Mouse (Mus musculus) neural tube, embryonic 14.5 days (tissue): ENCODE data around the gene Snx29. TPM values are rescaled to one million over a fixed set of nuclear protein-coding genes. Genes with fewer than 3 reads are reported as not detected.
"Not testable (repeated sequence)": the region's sequence is repeated elsewhere in the genome, so short reads cannot be mapped to it uniquely, and the experiment has no call there.

Source experiments
- ATAC-seq: fragments of 200-750 bp; cut with Nextera tagmentation; 2 replicates; pipeline ENCODE4 v1.8.0; 2017; ENCODE audit warnings: low read depth, mild to moderate bottlenecking, moderate TSS enrichment, moderate library complexity
- H3K27ac ChIP-seq: fragments of 300-500 bp; sonication (generic); 2 replicates; pipeline ENCODE4 v1.5.1; 2014; ENCODE audit warnings: low read depth, mild to moderate bottlenecking, control low read depth, low read length, moderate library complexity, mixed read lengths
- H3K27me3 ChIP-seq: fragments of 300-500 bp; sonication (generic); 2 replicates; pipeline ENCODE4 v1.6.1; 2014; ENCODE audit warnings: low read length; ENCODE audit not compliant: control insufficient read depth, insufficient read depth
- H3K36me3 ChIP-seq: fragments of 300-500 bp; sonication (generic); 2 replicates; pipeline ENCODE4 v1.6.1; 2014; ENCODE audit warnings: low read length, mixed read lengths; ENCODE audit not compliant: control insufficient read depth, insufficient read depth
- H3K4me1 ChIP-seq: fragments of 300-500 bp; sonication (generic); 2 replicates; pipeline ENCODE4 v1.6.1; 2014; ENCODE audit warnings: low read length; ENCODE audit not compliant: control insufficient read depth, insufficient read depth
- H3K4me2 ChIP-seq: fragments of 300-500 bp; sonication (generic); 2 replicates; pipeline ENCODE4 v1.6.1; 2014; ENCODE audit warnings: mild to moderate bottlenecking, low read depth, low read length, control low read depth
- H3K4me3 ChIP-seq: fragments of 300-500 bp; sonication (generic); 2 replicates; pipeline ENCODE4 v1.5.1; 2014; ENCODE audit warnings: low read depth, low read length, control low read depth, mixed read lengths
- H3K9ac ChIP-seq: fragments of 300-500 bp; sonication (generic); replicated peaks from 2 replicates; pipeline ENCODE4 v1.6.1; 2014; ENCODE audit warnings: low read depth, mild to moderate bottlenecking, control low read depth, low read length, mixed read lengths
- H3K9me3 ChIP-seq: fragments of 300-500 bp; sonication (generic); 2 replicates; pipeline ENCODE4 v1.6.1; 2016; ENCODE audit warnings: low read length; ENCODE audit not compliant: control insufficient read depth
- WGBS: fragments of 180-500 bp; shearing (Covaris S2); extraction: QIAGEN DNeasy Blood & Tissue Kit; methylation state at CpG from one replicate; pipeline ENCODE4 v1.1.7; 2014; 5-methylcytosine and 5-hydroxymethylcytosine counted together
- polyA plus RNA-seq: library from polyadenylated mRNA; unstranded; fragments of >200 nt; fragmentation: Nextera tagmentation; extraction: Ambion mirVana; gene quantifications from 2 replicates; pipeline ENCODE4 v1.2.1, GENCODE M21; 2014

Snx29 gene
- polyA plus RNA-seq, 1 experiment from 2014 or later: 21.5 TPM

- ATAC-seq: no peak
- no peaks in the 10 kb centered on the region for H3K36me3 ChIP-seq
- 0 out of 2 replicates have a peak, but pooled peaks cover under 1% of the 10 kb centered on the region for H3K4me1 ChIP-seq
- no peaks in the 10 kb centered on the region for H3K9me3 ChIP-seq
- no peak overlapping the region for H3K27ac ChIP-seq
- no peak overlapping the region for H3K4me3 ChIP-seq
- no peaks in the 10 kb centered on the region for H3K27me3 ChIP-seq
- H3K4me2 ChIP-seq: no peak overlapping the region
- WGBS: 73% methylated on average over 3 of the region's 3 CpGs
- H3K9ac ChIP-seq: no peak overlapping the region
These were observed 188.1 kb downstream of the Snx29 start for GRCm38 (mm10) chr16:11510854-11511253.

DNA sequence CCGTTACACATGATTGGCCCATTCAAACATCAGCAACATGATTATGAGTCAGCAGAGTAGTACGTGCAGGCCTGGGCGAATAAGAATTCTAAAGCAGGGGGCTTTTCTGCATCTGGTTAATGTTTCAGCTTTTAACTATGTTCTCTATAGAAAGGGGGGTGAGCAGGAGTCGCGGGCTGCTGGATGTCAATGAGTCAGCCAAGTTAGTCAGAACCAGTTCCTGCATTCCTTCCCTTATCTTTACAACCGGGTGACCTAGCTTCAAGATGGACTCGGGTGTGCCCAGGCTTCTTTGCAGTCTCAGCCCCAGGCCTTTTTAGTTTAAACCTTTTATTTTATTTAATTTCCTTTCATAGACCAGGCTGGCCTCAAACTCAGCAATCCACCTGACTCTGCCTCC is 189.0 kb downstream of the Snx29 start:
- not testable (repeated sequence) for H3K9me3 ChIP-seq, ATAC-seq, H3K4me2 ChIP-seq, H3K27me3 ChIP-seq, H3K36me3 ChIP-seq, H3K4me3 ChIP-seq, H3K27ac ChIP-seq, H3K4me1 ChIP-seq, H3K9ac ChIP-seq
- 89% methylated on average over 7 of the region's 7 CpGs for WGBS

DNA sequence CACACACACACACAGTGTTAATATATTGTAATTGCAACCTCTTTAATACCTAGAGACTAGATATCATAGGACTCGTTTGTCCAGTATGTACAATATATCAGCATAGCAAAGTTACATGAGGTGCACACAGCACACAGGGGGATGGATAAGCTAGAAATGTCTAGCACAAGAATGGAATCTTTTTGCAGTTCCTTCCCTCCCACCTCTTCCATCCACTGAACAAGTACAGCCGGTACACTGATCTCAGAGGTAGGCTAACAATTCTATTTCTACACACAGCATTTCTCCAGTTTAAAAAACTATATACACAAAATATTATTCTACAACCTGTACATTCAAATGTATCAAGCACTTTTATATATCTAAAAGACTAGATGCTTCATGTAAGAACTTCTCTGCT is 194.0 kb downstream of the Snx29 start:
- WGBS: 97% methylated on average over 2 of the region's 2 CpGs
- Histone ChIP-seq H3K36me3 (no peaks in the 10 kb centered on the region), H3K4me3 (no peak overlapping the region), H3K4me1 (no peaks in the 10 kb centered on the region), H3K9me3 (no peaks in the 10 kb centered on the region), H3K27ac (no peak overlapping the region), H3K9ac (no peak overlapping the region), H3K27me3 (no peaks in the 10 kb centered on the region), H3K4me2 (no peak overlapping the region)
- ATAC-seq: no peak

DNA sequence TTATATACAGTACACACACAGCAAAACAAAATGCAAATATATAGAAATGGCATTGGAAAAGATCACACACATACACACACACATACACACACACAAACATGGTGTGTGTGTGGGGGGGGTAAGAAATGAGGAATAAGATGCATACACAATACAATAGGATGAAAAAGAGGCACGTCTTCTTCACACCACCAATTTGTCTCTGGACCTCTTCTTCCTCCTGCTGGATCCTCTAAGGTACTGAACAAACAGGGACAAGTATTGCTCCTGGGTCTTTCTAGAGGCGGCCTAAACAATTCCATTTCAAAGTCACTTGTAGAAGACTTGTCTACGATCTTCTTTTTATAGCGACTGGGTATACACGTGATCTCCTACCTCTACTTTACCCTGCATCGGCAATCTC is 194.7 kb downstream of the Snx29 start:
- no peaks in the 10 kb centered on the region for H3K9me3 ChIP-seq
- no peak overlapping the region for H3K27ac ChIP-seq
- no peaks in the 10 kb centered on the region for H3K27me3 ChIP-seq
- 95% methylated on average over 6 of the region's 6 CpGs for WGBS
- H3K36me3 ChIP-seq: no peaks in the 10 kb centered on the region
- no peak overlapping the region for H3K4me3 ChIP-seq
- ATAC-seq: no peak
- H3K4me1 ChIP-seq: no peaks in the 10 kb centered on the region
- H3K9ac ChIP-seq: no peak overlapping the region
- no peak overlapping the region for H3K4me2 ChIP-seq

GRCm38 (mm10) chr16:11518803-11519498 is 196.2 kb downstream of the Snx29 start:
- Histone ChIP-seq H3K4me2 (no peak overlapping the region), H3K27ac (no peak overlapping the region), H3K27me3 (no peaks in the 10 kb centered on the region), H3K9me3 (no peaks in the 10 kb centered on the region), H3K9ac (no peak overlapping the region), H3K4me3 (no peak overlapping the region), H3K36me3 (no peaks in the 10 kb centered on the region), H3K4me1 (no peaks in the 10 kb centered on the region)
- no peak for ATAC-seq
- WGBS: 85% methylated on average over 12 of the region's 12 CpGs

DNA sequence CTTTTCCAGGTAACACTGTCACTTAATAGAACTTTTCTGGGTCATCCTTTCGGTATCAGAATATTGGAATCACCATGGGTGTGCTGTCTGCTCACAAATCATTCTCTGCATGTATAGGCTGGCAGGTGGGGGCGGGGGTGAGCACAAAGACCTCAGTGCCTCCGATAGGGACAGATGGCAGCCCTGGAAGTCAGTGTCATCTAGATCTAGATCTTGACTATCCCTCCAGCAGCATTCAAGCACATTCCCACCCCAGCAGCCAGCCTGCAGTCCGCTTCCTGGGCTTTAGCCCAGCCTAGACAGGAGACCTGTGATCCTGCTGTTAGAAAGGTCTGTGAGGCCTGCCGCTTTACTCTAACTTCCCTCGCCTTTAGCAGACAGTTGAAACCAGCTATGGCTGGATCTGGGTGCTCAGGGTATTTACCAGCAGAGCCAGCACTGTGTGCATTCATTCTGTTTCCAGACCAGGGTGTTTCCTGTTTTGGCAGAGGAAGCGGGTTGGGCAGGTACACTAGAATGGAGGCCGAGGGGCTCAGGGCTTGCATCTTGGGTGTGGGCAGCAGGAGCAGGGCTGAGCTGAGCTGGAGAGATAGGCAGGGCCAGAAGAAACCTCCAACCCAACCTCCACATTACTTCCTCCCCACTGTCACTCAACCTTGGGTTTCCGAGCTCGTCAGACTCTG is 203.5 kb downstream of the Snx29 start:
- H3K4me2 ChIP-seq: no peak overlapping the region
- WGBS: 82% methylated on average over 10 of the region's 10 CpGs
- H3K4me3 ChIP-seq: no peak overlapping the region
- H3K9ac ChIP-seq: no peak overlapping the region
- H3K36me3 ChIP-seq: no peaks in the 10 kb centered on the region; the same call in 1 of the 2 replicates
- no peaks in the 10 kb centered on the region for H3K27me3 ChIP-seq
- no peak overlapping the region for H3K27ac ChIP-seq
- H3K4me1 ChIP-seq: no peaks in the 10 kb centered on the region
- H3K9me3 ChIP-seq: no peaks in the 10 kb centered on the region
- ATAC-seq: no peak

DNA sequence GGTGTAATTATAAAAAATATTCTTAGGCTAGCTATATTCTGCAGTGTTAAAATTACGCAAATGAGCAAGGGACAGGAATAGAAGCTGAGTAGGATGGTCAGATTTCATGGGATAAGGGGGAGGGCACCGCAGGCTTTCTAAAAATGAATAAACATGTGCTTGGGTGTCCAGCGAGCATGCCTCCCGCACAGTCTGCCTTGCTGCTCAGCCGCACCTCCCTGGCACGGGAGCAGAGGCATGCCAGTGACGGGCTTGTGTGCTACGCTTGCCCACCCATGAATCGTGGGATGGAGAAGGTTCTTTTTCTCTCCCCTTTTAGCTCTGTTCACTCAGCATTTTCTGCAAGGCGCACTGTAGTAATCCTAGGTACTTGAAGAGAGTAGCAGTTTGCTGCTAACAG is 204.3 kb downstream of the Snx29 start:
- no peaks in the 10 kb centered on the region; the same call in 1 of the 2 replicates for H3K36me3 ChIP-seq
- no peaks in the 10 kb centered on the region for H3K9me3 ChIP-seq
- ATAC-seq: no peak
- H3K9ac ChIP-seq: no peak overlapping the region
- no peak overlapping the region for H3K4me2 ChIP-seq
- H3K27ac ChIP-seq: no peak overlapping the region
- H3K4me1 ChIP-seq: no peaks in the 10 kb centered on the region
- no peak overlapping the region for H3K4me3 ChIP-seq
- 76% methylated on average over 10 of the region's 10 CpGs for WGBS
- H3K27me3 ChIP-seq: no peaks in the 10 kb centered on the region

DNA sequence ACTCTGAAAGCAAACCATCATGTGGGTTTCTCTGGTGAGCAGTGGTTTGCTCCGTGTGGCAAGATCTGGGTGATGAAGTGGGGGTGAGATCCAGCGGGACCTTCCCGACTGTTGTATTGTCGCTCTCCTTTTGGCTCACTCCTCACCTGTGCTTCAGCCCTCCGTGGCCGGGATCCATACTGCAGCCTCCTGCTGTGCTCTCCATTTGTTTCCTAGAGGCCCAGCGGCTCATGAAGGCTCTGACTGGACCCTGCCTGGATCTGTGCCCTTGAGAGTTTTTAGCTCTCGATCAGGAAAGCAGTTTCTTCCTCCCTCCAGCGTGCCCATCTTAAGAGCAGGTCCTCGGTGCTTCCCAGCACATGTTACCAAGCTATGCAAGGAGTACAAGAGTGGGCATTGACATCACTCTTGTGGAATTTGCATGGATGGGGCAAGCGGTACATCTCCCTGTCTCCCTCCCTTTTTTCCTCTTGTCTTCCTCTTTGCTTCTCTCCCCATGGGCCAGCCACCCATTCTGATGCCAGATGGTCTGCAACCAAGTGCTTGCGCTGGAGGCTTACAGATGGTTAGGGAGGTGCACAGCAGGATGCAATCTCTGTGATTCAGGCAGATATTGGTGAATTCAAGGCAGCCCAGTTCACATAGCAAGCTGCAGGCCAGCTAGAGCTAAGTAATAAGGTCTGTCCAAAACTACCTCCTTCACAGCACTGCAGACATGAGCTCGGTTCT is 207.9 kb downstream of the Snx29 start:
- WGBS: 53% methylated on average over 13 of the region's 13 CpGs
- H3K36me3 ChIP-seq: no peaks in the 10 kb centered on the region; the same call in 1 of the 2 replicates
- no peak overlapping the region for H3K4me3 ChIP-seq
- no peak for ATAC-seq
- no peaks in the 10 kb centered on the region for H3K27me3 ChIP-seq
- H3K4me2 ChIP-seq: no peak overlapping the region
- no peak overlapping the region for H3K27ac ChIP-seq
- H3K9me3 ChIP-seq: no peaks in the 10 kb centered on the region
- no peak overlapping the region for H3K9ac ChIP-seq
- no peaks in the 10 kb centered on the region for H3K4me1 ChIP-seq

DNA sequence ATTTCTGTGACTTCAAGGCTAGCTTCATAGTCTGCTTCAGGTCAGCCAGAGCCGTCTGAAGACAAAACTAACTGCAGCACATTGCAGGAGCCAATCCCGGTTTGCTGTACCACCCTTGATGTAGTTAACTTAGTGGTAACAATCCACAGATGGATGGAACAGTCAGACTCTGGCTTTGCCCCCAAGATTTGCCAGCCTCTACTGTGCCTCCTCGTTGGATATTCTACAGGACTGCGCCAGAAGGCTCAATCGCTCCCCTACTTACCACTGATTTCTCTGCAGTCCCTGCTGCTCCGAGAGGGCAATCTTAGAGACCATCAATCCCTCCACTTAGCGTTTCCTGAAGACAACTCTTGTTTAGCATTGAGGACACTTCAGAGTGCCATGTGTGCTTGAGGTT is 208.7 kb downstream of the Snx29 start:
- no peak overlapping the region for H3K9ac ChIP-seq
- no peak overlapping the region for H3K4me2 ChIP-seq
- H3K27ac ChIP-seq: no peak overlapping the region
- H3K4me3 ChIP-seq: no peak overlapping the region
- H3K36me3 ChIP-seq: no peaks in the 10 kb centered on the region; the same call in 1 of the 2 replicates
- H3K4me1 ChIP-seq: no peaks in the 10 kb centered on the region
- no peak for ATAC-seq
- H3K9me3 ChIP-seq: no peaks in the 10 kb centered on the region
- no peaks in the 10 kb centered on the region for H3K27me3 ChIP-seq
- whole genome bisulfite sequencing: 89% methylated on average over 7 of the region's 7 CpGs
